ENCODE assay signal across 8 mouse cellular contexts in the genomic region with DNA sequence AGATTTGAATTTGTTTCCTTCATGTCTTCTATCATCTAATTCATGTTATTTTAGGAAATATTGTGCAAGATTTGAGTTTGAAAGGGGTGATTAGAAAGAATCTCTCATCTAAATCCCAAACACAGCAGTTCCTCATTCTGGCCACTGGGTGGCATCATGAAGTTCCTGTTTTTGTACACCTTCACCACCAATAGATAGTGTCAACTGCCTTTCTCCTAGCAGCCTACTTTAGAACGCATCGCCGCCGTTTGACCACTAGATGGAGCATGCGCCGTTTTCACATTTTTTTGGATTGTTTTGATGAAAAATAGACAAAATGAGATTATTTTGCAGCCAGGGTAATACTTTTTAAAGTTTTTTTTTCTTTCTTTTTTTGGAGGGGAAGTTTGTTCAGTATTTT.
DNase-seq lines count a peak whose midpoint lies in the region; ATAC-seq and TF ChIP-seq lines count a peak whose summit lies in the region.
"Had no signal": no experiment of that assay in that cellular context is flagged by ENCODE, and none has a peak within 500 bp of the region (broad histone marks: within the 10 kb centered on the region; RNA-seq: fewer than 3 reads in every experiment).

No protein-coding gene starts in this region.

- H3K4me2 ChIP-seq in forebrain, postnatal 0 days (ENCODE audit: low read depth) = no peak overlapping the region
- no peak overlapping the region for H3K4me2 ChIP-seq in midbrain, embryonic 11.5 days

- WGBS in forebrain, postnatal 0 days = under 1% methylated on average over 6 of the region's 6 CpGs
- WGBS in midbrain, embryonic 11.5 days = 2% methylated on average over 6 of the region's 6 CpGs

- peak; percentile 91 for TF ChIP-seq CTCF in forebrain, postnatal 0 days (IDR thresholded peaks at IDR 0.05; ENCODE audit: low read depth)

- no peaks in the 10 kb centered on the region for H3K4me1 ChIP-seq in forebrain, postnatal 0 days (ENCODE audit: insufficient read depth)
- no peaks in the 10 kb centered on the region for H3K4me1 ChIP-seq in midbrain, embryonic 11.5 days (ENCODE audit: control insufficient read depth, insufficient read depth, low read length)
- H3K4me1 ChIP-seq: megakaryocyte, embryonic 14.5 days had no signal

- no peaks in the 10 kb centered on the region for H3K9me3 ChIP-seq in forebrain, postnatal 0 days (ENCODE audit: low read length)
- no peaks in the 10 kb centered on the region for H3K9me3 ChIP-seq in midbrain, embryonic 11.5 days (ENCODE audit: control insufficient read depth, low read length)
- H3K9me3 ChIP-seq: megakaryocyte, embryonic 14.5 days had no signal

- no peaks in the 10 kb centered on the region for H3K36me3 ChIP-seq in forebrain, postnatal 0 days (ENCODE audit: insufficient read depth)
- no peaks in the 10 kb centered on the region for H3K36me3 ChIP-seq in midbrain, embryonic 11.5 days (ENCODE audit: control insufficient read depth, insufficient read depth, low read length)

- no peak overlapping the region for H3K27ac ChIP-seq in forebrain, postnatal 0 days (ENCODE audit: low read depth, low read length)
- H3K27ac ChIP-seq in midbrain, embryonic 11.5 days (ENCODE audit: low read depth, low read length) = no peak overlapping the region

- H3K4me3 ChIP-seq in forebrain, postnatal 0 days (ENCODE audit: low read depth, low read length) = no peak overlapping the region
- H3K4me3 ChIP-seq in midbrain, embryonic 11.5 days (ENCODE audit: low read depth, low read length) = no peak overlapping the region
- H3K4me3 ChIP-seq: megakaryocyte, embryonic 14.5 days had no signal

- H3K27me3 ChIP-seq in forebrain, postnatal 0 days (ENCODE audit: insufficient read depth, low read length) = no peaks in the 10 kb centered on the region
- no peaks in the 10 kb centered on the region for H3K27me3 ChIP-seq in midbrain, embryonic 11.5 days (ENCODE audit: control insufficient read depth, insufficient read depth, low read length)
- H3K27me3 ChIP-seq: megakaryocyte, embryonic 14.5 days had no signal

- DNase-seq in R1 (ENCODE audit: low read depth, low spot score) = peak; percentile 84
- DNase-seq in cerebellum, adult 11-12 months = peak; percentile 12
- peak; percentile 88 for DNase-seq in forebrain, postnatal 0 days
- peak; percentile 89 for DNase-seq in induced T-regulatory cell, adult 2 months (ENCODE audit: low read depth)
- peak; percentile 25 to 43 for DNase-seq in left cerebral cortex, adult 8-10 months (ENCODE audit: low spot score in 2 of 2)
- DNase-seq in midbrain, embryonic 11.5 days (ENCODE audit: low spot score, missing footprints) = peak; percentile 89
- DNase-seq in right cerebral cortex, postnatal 4 days = peak; percentile 67

- ATAC-seq in forebrain, postnatal 0 days = peak; percentile 90
- peak; percentile 87 for ATAC-seq in midbrain, embryonic 11.5 days (ENCODE audit: low FRiP score)

- H3K9ac ChIP-seq in forebrain, postnatal 0 days = no peak overlapping the region
- no peak overlapping the region for H3K9ac ChIP-seq in midbrain, embryonic 11.5 days (ENCODE audit: low read length)

Comparison
In these comparisons a context has a peak if more than half of its experiments do, and no peak if none do; other contexts are left out.
1. DNase-seq: peak in every context shown above with its lines; median percentile 89 in induced T-regulatory cell, adult 2 months; 89 in midbrain, embryonic 11.5 days; 88 in forebrain, postnatal 0 days; 84 in R1; 67 in right cerebral cortex, postnatal 4 days; 34 in left cerebral cortex, adult 8-10 months; 12 in cerebellum, adult 11-12 months.